Mouse (Mus musculus): ENCODE measurements around the gene Tnn.

The Tnn gene

GRCm38 (mm10) chr1:160045056-160045715 is 108.2 kb downstream of the Tnn start:
- in situ Hi-C loops (cut with MboI; ENCODE audit: low sequenced_read_pairs), result no loop called here

- in situ Hi-C loops (cut with MboI; ENCODE audit: low sequenced_read_pairs), result no loop called here
These were observed 109.0 kb downstream of the Tnn start, which contains the start of gene 4930523C07Rik for GRCm38 (mm10) chr1:160044237-160045021. TSS of gene 4930523C07Rik (plus strand) at chr1:160044382.

GRCm38 (mm10) chr1:160043271-160043975 is 110.0 kb downstream of the Tnn start:
- in situ Hi-C loops (cut with MboI; ENCODE audit: low sequenced_read_pairs), result no loop called here

- in situ Hi-C loops (cut with MboI; ENCODE audit: low sequenced_read_pairs), result no loop called here
These were observed 111.0 kb downstream of the Tnn start for GRCm38 (mm10) chr1:160042351-160042750.

GRCm38 (mm10) chr1:160041264-160041775 is 112.1 kb downstream of the Tnn start:
- in situ Hi-C loops (cut with MboI; ENCODE audit: low sequenced_read_pairs), result no loop called here

GRCm38 (mm10) chr1:160039951-160040645 is 113.3 kb downstream of the Tnn start:
- in situ Hi-C loops (cut with MboI; ENCODE audit: low sequenced_read_pairs), result no loop called here

- in situ Hi-C loops (cut with MboI; ENCODE audit: low sequenced_read_pairs), result no loop called here
These were observed 116.3 kb downstream of the Tnn start for GRCm38 (mm10) chr1:160036996-160037521.

- in situ Hi-C loops (cut with MboI; ENCODE audit: low sequenced_read_pairs), result no loop called here
These were observed 117.8 kb downstream of the Tnn start for GRCm38 (mm10) chr1:160035561-160035960.
